Mouse (Mus musculus) adrenal gland (tissue): ENCODE data around the gene Zfp738.
"Not testable (repeated sequence)": the region's sequence is repeated elsewhere in the genome, so short reads cannot be mapped to it uniquely, and the experiment has no call there.

Source experiments
- intact Hi-C: fragments of 180-260 bp; cut with DNase I; formaldehyde crosslinking; loops from one replicate; pipeline ENCODE4 v1.15.1; 2025
- long read RNA-seq, 2 experiments: library from polyadenylated mRNA; unstranded; transcript quantifications; one replicate each; pipeline ENCODE4 v2.0.0; 2020; ENCODE audit warnings: borderline replicate concordance in 1 of 2; ENCODE audit not compliant: insufficient replicate concordance in 1 of 2

Zfp738 gene
- long read RNA-seq, experiment 1, partial matches to known transcripts: 0 of 1 reads
- long read RNA-seq, experiment 1, other reads (novel, unspliced or antisense): 0 of 1 reads
- long read RNA-seq, experiment 2, partial matches to known transcripts: 0 of 1 reads
- long read RNA-seq, experiment 2, other reads (novel, unspliced or antisense): 0 of 1 reads

DNA sequence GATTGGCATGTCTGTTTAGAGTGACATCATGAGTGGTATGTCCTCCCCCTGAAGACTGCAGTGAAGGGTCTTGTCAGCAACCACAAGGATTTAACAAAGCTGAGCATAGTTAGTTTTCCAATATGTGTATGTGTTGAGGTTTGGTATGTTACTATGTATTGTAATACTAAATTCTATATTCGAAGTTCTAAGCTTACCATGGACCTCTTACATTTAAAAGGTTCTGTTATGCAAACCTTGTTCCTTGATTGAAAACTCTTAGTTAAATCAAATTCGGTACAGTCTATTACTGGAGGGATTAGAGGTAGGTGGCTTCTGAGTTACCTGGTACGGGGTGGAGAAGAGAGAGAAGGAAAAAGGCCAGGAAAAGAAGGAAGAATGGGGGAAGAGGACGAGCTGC is at the start of gene Zfp738:
Gene Zfp738 (minus strand): TSS at position 101 of the 400 bp plus-strand sequence.
- intact Hi-C loops: no loop called here

GRCm38 (mm10) chr13:67734391-67734790 is 47.5 kb upstream of the Zfp738 start:
- intact Hi-C loops: not testable (repeated sequence)

GRCm38 (mm10) chr13:67729441-67729840 is 42.6 kb upstream of the Zfp738 start:
- intact Hi-C loops: loop anchor here (10.0 kb wide), 2 partner anchors 95 to 105 kb away; partner anchors contain the start of genes Gm10037, Gm49345 and Zfp729a

GRCm38 (mm10) chr13:67728641-67729318 is 41.9 kb upstream of the Zfp738 start, which contains the start of gene Zfp65:
Gene Zfp65 (minus strand): TSS chr13:67729173.
- intact Hi-C loops: loop anchor here (10.0 kb wide), 2 partner anchors 94 to 106 kb away; partner anchors contain the start of genes Gm10037, Gm49345 and Zfp729a

GRCm38 (mm10) chr13:67728106-67728505 is 41.2 kb upstream of the Zfp738 start:
- intact Hi-C loops: loop anchor here (10.0 kb wide), 2 partner anchors 93 to 107 kb away; partner anchors contain the start of genes Gm10037, Gm49345 and Zfp729a

DNA sequence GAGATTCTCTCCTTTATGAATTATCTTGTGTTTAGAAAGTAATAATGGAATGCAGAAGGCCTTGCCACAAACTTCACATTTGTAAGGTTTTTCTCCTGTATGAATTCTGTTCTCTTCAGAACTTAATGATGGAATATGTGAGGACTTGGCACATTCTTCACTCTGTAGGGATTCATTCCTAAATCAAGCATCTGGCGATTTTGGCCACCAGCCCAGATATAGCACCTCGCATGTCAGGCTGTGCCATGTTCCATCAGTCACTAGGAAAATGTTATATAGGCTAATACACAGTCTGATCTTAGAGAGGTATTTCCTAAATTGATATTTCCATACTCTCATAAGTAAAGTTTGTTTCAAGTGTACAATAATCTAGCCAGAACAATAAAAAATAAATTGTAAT is 38.5 kb upstream of the Zfp738 start:
- intact Hi-C loops: loop anchor here (10.0 kb wide), 2 partner anchors 91 to 109 kb away; partner anchors contain the start of genes Gm10037, Gm49345 and Zfp729a

- intact Hi-C loops: loop anchor here (5.0 to 10.0 kb wide), 3 partner anchors 42 to 111 kb away; partner anchors contain the start of genes Gm10037, Gm49345 and Zfp729a
Measured at GRCm38 (mm10) chr13:67723848-67724479, 37.1 kb upstream of the Zfp738 start.

DNA sequence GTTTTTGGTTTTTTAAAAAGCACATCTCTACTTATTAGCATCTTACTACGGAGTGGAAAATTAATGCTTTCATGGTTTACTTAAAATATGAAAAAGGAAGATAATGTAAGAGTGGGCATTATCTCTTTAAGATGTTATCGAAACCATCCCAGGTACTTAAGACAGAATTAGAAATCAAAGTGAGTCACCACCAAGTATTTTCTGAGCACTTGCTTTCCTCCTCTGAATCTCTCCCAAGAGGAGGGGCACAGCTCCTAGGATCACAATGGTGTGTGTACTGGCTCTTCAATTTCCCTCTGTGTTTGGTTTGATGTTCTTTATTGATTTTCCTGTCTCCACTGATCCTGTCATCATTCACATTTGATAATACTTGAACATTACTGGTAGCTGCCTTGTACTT is 3.0 kb downstream of the Zfp738 start:
- intact Hi-C loops: loop anchor here (2.0 to 5.0 kb wide), 2 partner anchors 38 to 47 kb away; partner anchors contain the start of genes Gm49345 and Zfp729a

- intact Hi-C loops: loop anchor here (2.0 to 5.0 kb wide), 2 partner anchors 39 to 46 kb away; partner anchors contain the start of genes Gm49345 and Zfp729a
Measured at GRCm38 (mm10) chr13:67682959-67683735, 3.7 kb downstream of the Zfp738 start.

DNA sequence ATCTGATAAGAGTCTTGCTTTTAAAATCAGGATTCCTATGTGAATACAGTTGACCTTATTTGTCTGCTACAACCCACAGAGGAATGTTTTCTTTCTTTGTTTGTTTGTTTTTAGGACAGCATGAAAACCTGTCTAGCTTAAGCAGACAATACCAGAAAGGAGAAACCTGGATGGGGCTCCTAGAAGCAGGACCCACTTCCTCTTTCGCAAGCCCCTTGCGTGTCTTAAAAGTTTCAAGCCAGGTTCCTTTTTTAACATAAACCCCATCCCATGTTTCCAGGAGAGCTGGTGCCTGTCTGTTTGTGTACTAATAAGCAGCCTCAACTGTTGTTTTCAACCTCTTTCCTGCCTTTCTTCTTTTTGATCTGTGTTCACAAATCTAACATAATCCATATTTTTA is 12.0 kb downstream of the Zfp738 start:
- intact Hi-C loops: no loop called here

DNA sequence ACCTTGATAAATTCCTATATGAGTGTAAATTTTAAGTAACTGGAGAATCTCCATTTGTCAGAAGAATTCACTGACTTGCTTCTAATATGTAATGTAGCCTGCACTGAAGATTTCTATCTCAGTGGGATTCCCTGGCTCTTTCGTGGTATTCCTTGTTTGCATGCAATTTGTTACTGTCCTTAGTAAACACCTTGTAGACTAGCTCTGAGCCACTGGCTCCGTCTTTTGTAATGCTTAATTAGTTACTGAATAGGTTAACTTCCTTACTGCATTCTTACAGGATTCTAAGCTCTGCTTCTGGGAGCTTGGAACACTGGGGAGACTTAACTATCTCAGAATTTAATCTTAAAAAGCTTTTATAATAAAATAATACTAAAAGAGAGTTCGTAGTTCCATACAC is 34.4 kb downstream of the Zfp738 start:
- intact Hi-C loops: no loop called here

- intact Hi-C loops: loop anchor here (2.0 to 10.0 kb wide), 4 partner anchors 29 to 207 kb away; partner anchors contain the start of genes Zfp65 and Zfp729b
Measured at GRCm38 (mm10) chr13:67637294-67638007, 49.4 kb downstream of the Zfp738 start, which contains the start of the genes Gm49345 and Zfp729a. Gene Gm49345 (minus strand): TSS chr13:67637769. Gene Zfp729a (minus strand): TSS chr13:67637791.

GRCm38 (mm10) chr13:67610108-67610507 is 76.8 kb downstream of the Zfp738 start:
- intact Hi-C loops: loop anchor here (10.0 kb wide), 1 partner anchor 225 kb away; the partner anchor contains the start of gene Gm10037

- intact Hi-C loops: loop anchor here (2.0 kb wide), 1 partner anchor 28 kb away; the partner anchor contains the start of genes Gm49345 and Zfp729a
Measured at GRCm38 (mm10) chr13:67609066-67609876, 77.6 kb downstream of the Zfp738 start, which contains the start of gene Zfp729b. Gene Zfp729b (minus strand): TSS chr13:67609707.
